Mouse (Mus musculus) lung, embryonic 16.5 days (tissue): ENCODE measurements at regions not wholly inside any gene's neighbourhood (a gene's known extent, or its start where the extent isn't known, plus 50 kb on each side); places are given as distances from the start of the nearest gene placed in this dataset.
A peak's percentile ranks its signal among the peaks of the same experiment; 100 is the strongest.

Source experiments
- ATAC-seq: fragments of 200-750 bp; cut with Nextera tagmentation; 2 replicates; pipeline ENCODE4 v1.8.0; 2017; ENCODE audit warnings: low read depth, mild to moderate bottlenecking, moderate library complexity
- H3K27ac ChIP-seq: fragments of 300-500 bp; sonication (generic); 2 replicates; pipeline ENCODE4 v1.5.1; 2014; ENCODE audit warnings: mild to moderate bottlenecking, control low read depth, low read length
- H3K27me3 ChIP-seq: fragments of 300-500 bp; sonication (generic); 2 replicates; pipeline ENCODE4 v1.6.1; 2014; ENCODE audit warnings: low read depth, low read length, mixed read lengths; ENCODE audit not compliant: control insufficient read depth, insufficient read depth
- H3K36me3 ChIP-seq: fragments of 300-500 bp; sonication (generic); 2 replicates; pipeline ENCODE4 v1.6.1; 2014; ENCODE audit warnings: low read length; ENCODE audit not compliant: control insufficient read depth, insufficient read depth
- H3K4me1 ChIP-seq: fragments of 300-500 bp; sonication (generic); replicated peaks from 2 replicates; pipeline ENCODE4 v1.6.1; 2014; ENCODE audit warnings: low read length, mixed read lengths; ENCODE audit not compliant: control insufficient read depth, insufficient read depth
- H3K4me2 ChIP-seq: fragments of 300-500 bp; sonication (generic); 2 replicates; pipeline ENCODE4 v1.6.1; 2014; ENCODE audit warnings: low read depth, low read length, control low read depth
- H3K4me3 ChIP-seq: fragments of 300-500 bp; sonication (generic); 2 replicates; pipeline ENCODE4 v1.5.1; 2014; ENCODE audit warnings: mild to moderate bottlenecking, low read length, control low read depth
- H3K9ac ChIP-seq: fragments of 300-500 bp; sonication (generic); 2 replicates; pipeline ENCODE4 v1.6.1; 2014; ENCODE audit warnings: low read length, control low read depth
- H3K9me3 ChIP-seq: fragments of 300-500 bp; sonication (generic); 2 replicates; pipeline ENCODE4 v1.6.1; 2016; ENCODE audit warnings: low read length; ENCODE audit not compliant: control insufficient read depth
- WGBS: fragments of 180-500 bp; shearing (Covaris S2); extraction: QIAGEN DNeasy Blood & Tissue Kit; methylation state at CpG from one replicate; pipeline ENCODE4 v1.1.7; 2014; 5-methylcytosine and 5-hydroxymethylcytosine counted together

DNA sequence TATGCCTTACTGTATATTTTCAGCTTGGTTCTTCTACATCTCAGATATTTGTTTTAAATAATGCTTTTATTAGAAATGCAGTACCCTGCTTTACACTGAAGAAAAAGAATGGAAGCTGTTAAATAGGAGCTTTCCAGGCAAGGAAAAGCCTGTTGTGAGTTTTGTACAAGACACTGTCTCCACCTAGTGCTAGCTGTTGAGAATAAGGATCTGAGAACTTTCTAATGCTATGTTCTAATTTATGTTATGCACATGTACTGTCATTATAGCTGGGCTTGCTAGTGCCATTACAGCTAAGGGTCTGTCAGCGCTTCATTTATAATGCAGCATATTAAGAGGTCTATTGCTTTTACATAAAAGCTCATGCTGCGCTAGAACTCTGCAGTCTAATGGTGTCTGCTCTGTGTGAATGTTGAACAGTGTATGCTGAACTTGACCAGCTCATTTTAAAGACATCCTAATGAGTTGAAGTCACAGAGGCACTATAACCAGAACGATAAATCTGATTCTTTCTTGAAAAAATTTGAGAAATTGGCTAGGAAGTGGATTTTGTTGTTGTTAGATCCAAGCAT, 315.4 kb upstream of the Dnajc24 start:
- Histone ChIP-seq H3K4me3 (no peak overlapping the region), H3K27ac (no peak overlapping the region), H3K36me3 (no peaks in the 10 kb centered on the region), H3K9ac (no peak overlapping the region), H3K27me3 (no peaks in the 10 kb centered on the region), H3K9me3 (no peaks in the 10 kb centered on the region), H3K4me2 (no peak overlapping the region), H3K4me1 (no peaks in the 10 kb centered on the region)
- WGBS = 72% methylated on average over 3 of the region's 3 CpGs
- no peak for ATAC-seq

DNA sequence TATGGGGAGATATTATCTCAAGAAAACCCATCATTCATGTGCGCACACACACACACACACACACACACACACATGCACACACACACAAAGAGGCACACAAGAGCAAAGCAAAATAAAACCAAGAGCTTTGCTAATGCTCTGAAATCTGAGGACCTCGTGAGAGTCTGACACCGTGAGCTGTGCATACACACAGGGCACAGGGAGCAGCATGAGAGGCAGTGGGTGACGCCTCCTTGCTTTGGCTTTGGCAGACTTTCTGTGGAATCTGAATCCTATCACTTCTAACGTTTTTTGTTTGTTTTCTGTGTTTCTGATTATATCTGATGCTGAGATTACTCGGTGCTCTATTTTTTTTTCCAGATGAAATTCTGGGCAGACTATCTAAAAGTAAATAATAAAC, 343.4 kb upstream of the Dnajc24 start:
- Histone ChIP-seq H3K27me3 (no peaks in the 10 kb centered on the region), H3K4me1 (no peaks in the 10 kb centered on the region), H3K27ac (no peak overlapping the region), H3K4me2 (no peak overlapping the region), H3K36me3 (no peaks in the 10 kb centered on the region), H3K4me3 (no peak overlapping the region), H3K9me3 (no peaks in the 10 kb centered on the region), H3K9ac (no peak overlapping the region)
- ATAC-seq = peak; percentile 71
- 27% methylated on average over 6 of the region's 6 CpGs for WGBS

DNA sequence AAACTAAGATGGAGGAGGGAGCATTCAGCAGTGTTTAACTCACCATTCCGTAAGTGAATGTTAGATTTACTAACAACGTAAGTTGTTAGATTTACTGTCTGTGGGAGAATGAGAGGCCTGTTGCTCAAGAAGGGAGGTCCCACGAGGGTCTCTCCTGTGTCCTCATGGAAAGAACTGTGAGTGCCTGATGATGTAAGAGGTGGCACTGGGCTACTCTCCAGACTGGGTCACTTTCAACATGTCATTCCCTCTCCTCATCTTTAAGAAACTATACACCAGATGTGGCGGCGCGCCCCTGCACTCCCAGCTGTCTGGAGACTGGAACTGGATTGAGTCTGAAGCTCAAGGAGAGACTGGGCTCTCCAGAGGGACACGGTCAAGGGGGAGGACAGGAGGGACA, 343.9 kb upstream of the Dnajc24 start:
- peak; percentile 93 for ATAC-seq

DNA sequence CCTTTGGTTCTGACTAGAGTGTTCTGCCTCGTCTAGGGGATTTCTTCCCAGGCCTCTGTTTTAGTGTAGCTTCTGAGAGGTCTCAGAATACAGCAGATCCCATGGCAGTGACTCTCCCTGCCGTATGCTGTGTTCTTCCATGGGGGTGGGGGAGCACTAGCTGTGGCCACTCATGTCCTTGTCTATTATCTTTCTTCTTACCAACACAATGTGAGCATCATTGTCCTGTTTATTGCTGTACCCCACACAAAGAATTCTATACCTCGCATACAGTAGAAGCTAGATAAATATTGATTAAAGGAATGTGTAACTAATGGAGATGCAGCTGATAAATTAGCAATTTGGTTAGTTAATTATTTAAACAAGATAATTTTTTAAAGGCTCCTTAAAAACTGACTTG, 337.5 kb upstream of the Mpped2 start:
- H3K36me3 ChIP-seq = no peaks in the 10 kb centered on the region

More for the DNA sequence above, 343.9 kb upstream of the Dnajc24 start:
- H3K27me3 ChIP-seq = no peaks in the 10 kb centered on the region
- H3K9ac ChIP-seq = no peak overlapping the region
- WGBS = 49% methylated on average over 7 of the region's 7 CpGs
- no peaks in the 10 kb centered on the region for H3K4me1 ChIP-seq
- no peaks in the 10 kb centered on the region for H3K36me3 ChIP-seq
- no peak overlapping the region for H3K4me3 ChIP-seq
- H3K27ac ChIP-seq = no peak overlapping the region
- H3K9me3 ChIP-seq = no peaks in the 10 kb centered on the region
- no peak overlapping the region for H3K4me2 ChIP-seq

DNA sequence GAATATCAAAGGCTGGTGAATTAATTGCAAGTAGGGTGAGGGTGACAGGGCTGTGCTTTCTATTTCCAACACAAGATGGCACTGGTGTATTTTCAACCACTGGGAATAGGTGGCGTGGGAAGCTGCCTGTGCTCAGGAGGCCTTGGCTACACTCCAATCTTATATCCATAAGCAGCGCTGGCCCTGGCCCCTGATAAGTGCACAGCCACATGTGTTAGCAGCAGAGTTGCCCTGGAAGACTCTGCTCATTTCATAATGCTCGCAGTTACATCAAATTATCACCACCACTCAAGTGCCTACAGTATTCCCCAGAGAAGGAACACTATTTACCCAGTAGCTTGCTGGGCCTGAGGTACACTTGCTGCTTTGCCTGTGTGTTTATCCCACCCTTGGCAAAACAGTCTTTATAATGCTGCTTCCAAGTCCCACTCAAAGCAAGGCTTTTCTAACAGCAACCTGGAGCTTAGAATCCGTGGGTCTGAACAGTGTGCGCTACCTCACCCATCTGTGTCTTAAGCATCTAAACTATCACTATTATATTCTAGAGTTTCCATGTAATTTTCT, 337.0 kb upstream of the Mpped2 start:
- ATAC-seq = peak; percentile 90
- no peak overlapping the region for H3K4me2 ChIP-seq
- H3K27ac ChIP-seq = no peak overlapping the region
- peaks cover 3% of the 10 kb centered on the region for H3K4me1 ChIP-seq
- H3K36me3 ChIP-seq = no peaks in the 10 kb centered on the region
- H3K9ac ChIP-seq = no peak overlapping the region
- no peaks in the 10 kb centered on the region for H3K9me3 ChIP-seq
- 40% methylated on average over 5 of the region's 5 CpGs for WGBS
- H3K4me3 ChIP-seq = no peak overlapping the region
- H3K27me3 ChIP-seq = no peaks in the 10 kb centered on the region

More for the DNA sequence above, 337.5 kb upstream of the Mpped2 start:
- 68% methylated on average over 3 of the region's 3 CpGs for WGBS
- Histone ChIP-seq H3K27me3 (no peaks in the 10 kb centered on the region), H3K9me3 (no peaks in the 10 kb centered on the region), H3K4me1 (peaks cover 3% of the 10 kb centered on the region), H3K4me2 (no peak overlapping the region), H3K9ac (no peak overlapping the region), H3K4me3 (no peak overlapping the region), H3K27ac (no peak overlapping the region)
- ATAC-seq = 0 out of 2 replicates have a peak, but pooled peaks have one; percentile 15

DNA sequence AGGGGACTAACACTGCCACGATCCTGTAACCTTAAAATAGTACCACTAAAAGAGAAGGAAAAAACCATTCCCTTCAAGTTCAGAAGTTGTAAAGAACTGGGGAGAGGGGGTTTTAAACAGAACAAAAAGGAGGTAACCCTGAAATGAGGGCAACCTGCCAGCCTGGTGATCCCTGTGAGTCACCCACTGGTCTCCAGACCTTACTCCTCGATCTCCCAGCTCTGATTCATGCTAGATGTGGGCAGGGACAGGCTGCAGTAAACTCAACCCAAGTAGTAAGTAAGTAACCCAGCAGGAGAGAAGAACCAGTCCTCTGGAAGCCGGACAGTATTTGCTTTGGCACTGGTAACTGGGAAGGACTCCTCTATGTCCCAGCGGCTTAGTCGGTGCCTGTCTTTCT, 324.4 kb upstream of the Mpped2 start:
- H3K9ac ChIP-seq = no peak overlapping the region
- H3K9me3 ChIP-seq = no peaks in the 10 kb centered on the region
- H3K27me3 ChIP-seq = no peaks in the 10 kb centered on the region
- 73% methylated on average over 5 of the region's 5 CpGs for whole genome bisulfite sequencing
- H3K4me3 ChIP-seq = no peak overlapping the region
- H3K4me2 ChIP-seq = no peak overlapping the region
- no peaks in the 10 kb centered on the region for H3K4me1 ChIP-seq
- H3K27ac ChIP-seq = no peak overlapping the region
- H3K36me3 ChIP-seq = no peaks in the 10 kb centered on the region
- no peak for ATAC-seq

DNA sequence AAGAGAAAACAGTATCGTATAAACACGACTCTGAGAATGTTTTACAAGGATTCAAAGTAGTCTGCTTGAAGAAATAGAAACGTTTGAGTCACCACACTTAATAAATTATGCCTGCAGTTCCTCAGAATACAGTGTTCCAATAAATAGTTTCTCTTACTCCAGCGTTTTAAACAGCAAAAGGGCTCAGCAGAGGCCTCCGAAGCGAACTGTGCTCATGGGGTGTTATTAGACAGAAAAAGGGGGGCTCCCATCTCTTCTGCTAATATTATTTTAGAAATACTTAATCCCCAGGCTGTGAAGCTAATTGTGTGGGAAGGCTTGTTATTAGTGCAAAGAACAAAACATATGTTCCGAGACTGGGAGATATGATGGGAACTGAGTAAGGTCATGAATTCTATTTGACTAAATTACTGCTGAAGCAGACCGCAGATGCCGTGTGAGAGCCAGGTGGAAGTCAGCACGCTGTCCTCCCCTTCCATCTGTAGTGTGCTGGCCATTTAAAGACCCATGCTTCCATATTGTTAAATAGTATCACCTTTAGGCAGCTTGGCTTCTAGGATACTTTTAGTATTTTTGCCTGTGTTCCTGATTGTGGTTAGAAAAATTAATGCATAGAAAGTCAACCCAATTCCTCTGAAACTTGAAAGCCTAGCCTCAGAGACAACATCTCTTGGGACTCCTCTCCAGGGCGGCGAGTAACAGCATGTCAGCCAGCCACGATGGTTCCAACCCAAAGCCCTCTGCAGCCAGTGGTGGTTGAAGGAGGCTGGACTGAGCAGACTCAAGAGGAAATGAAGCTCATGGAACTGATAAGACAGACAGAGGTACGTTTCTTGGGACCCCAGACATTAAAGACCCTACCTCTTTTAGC, 309.4 kb upstream of the Mpped2 start:
- no peaks in the 10 kb centered on the region for H3K9me3 ChIP-seq
- 56% methylated on average over 14 of the region's 14 CpGs for WGBS
- no peak overlapping the region for H3K4me2 ChIP-seq
- no peak overlapping the region for H3K4me3 ChIP-seq
- no peak overlapping the region for H3K9ac ChIP-seq
- no peaks in the 10 kb centered on the region for H3K36me3 ChIP-seq
- no peaks in the 10 kb centered on the region for H3K27me3 ChIP-seq
- 0 out of 2 replicates have a peak, but pooled peaks have one; percentile 17 for ATAC-seq
- no peaks in the 10 kb centered on the region for H3K4me1 ChIP-seq
- H3K27ac ChIP-seq = no peak overlapping the region

DNA sequence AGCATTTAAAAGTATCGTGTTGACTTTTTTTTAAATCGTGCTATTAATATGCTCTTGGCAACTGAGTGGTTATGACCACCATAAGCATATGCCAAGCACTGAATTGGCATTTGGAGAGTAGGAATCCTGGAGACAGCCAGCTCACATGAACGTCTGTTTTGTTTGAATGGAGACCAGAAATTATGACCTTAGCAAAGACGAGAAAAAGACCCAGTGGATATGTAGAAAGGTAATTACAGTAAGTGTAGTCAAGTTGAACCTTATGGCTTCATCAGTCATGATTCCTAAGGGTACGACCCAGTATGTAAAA, 308.8 kb upstream of the Mpped2 start:
- Histone ChIP-seq H3K27ac (no peak overlapping the region), H3K36me3 (no peaks in the 10 kb centered on the region), H3K4me1 (no peaks in the 10 kb centered on the region), H3K27me3 (no peaks in the 10 kb centered on the region), H3K9ac (no peak overlapping the region), H3K4me2 (no peak overlapping the region), H3K4me3 (no peak overlapping the region), H3K9me3 (no peaks in the 10 kb centered on the region)
- ATAC-seq = no peak
- WGBS = 81% methylated on average over 5 of the region's 5 CpGs

DNA sequence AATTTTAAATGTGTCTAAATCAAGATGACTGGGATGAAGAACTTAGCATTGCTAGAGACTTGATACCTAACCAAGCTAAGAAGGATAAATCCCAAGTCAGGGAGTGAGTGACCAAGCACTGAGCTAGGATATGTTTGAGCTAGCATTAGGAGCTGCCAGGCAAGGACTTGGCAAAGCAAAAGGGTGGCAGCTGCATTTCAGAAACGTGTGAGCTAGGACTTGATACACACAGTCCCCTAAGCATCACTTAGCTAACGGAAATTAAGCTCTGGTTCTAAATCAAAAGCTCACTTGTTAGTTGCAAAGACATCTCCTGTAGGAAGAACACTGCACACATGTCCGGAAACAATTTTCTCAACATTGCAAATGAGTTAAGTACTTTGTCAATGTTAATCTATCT, 308.2 kb upstream of the Mpped2 start:
- Histone ChIP-seq H3K9me3 (no peaks in the 10 kb centered on the region), H3K4me2 (no peak overlapping the region), H3K4me1 (no peaks in the 10 kb centered on the region), H3K36me3 (no peaks in the 10 kb centered on the region), H3K27me3 (no peaks in the 10 kb centered on the region), H3K27ac (no peak overlapping the region), H3K9ac (no peak overlapping the region), H3K4me3 (no peak overlapping the region)
- no peak for ATAC-seq
- 79% methylated on average over 3 of the region's 3 CpGs for WGBS
